Mouse (Mus musculus): ENCODE results near the gene Rpusd2. TPM values are rescaled to one million over a fixed set of nuclear protein-coding genes. Genes with fewer than 3 reads are reported as not detected.

Gene Rpusd2
- polyA plus RNA-seq (2015; fragmentation: Nextera tagmentation; extraction: Ambion mirVana), result 3.9 TPM in 2 replicates

DNA sequence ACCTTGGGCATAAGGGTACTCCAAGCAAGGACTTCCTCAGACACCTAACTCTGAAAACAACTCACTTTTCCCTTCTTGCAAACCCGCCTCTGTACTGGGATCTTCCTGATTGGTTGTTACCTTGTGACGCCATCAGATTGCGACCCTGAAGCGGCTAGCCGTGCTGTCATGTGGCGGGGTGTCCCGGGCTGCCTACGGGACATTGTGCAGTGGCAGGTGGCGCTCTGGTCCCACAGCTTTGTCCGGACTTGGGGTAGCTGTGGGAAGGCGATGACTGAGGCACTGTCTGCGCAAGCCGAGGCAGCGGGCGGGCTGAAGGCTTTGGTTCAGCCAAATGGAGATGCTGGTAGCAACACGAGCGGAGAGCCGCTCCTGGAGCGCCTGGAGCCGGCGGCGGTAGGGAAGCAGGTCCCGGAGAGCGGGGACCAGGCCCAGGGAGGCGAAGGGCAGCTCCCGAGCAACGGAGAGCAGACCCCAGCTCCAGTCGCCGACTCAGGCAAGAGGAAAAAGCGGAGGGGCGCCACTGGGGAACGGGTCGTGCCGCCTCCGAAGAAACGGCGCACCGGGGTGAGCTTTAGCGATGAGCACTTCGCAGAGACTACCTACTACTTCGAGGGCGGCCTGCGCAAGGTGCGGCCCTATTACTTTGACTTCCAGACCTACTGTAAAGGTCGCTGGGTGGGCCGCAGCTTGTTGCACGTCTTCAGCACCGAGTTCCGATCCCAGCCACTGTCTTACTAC is at the start of gene Rpusd2:
TSS of gene Rpusd2 (plus strand) at position 135 of the 741 bp plus-strand sequence.
- H3K9ac ChIP-seq (ENCODE audit: low read depth, low read length), result peak within 1 kb of the TSS; percentile 91
- peak within 1 kb of the TSS; percentile 97 for H3K4me3 ChIP-seq (ENCODE audit: low read length)
- under 1% methylated on average over 49 of the region's 49 CpGs for WGBS
- peak; percentile 95 for ATAC-seq
- H3K4me2 ChIP-seq (ENCODE audit: low read depth, low read length), result peak within 1 kb of the TSS; percentile 75
- H3K27ac ChIP-seq (ENCODE audit: low read length), result peak within 1 kb of the TSS; percentile 85
- no peaks in the 10 kb centered on the region for H3K9me3 ChIP-seq (ENCODE audit: control insufficient read depth, low read length)
- H3K36me3 ChIP-seq (ENCODE audit: control insufficient read depth, insufficient read depth, low read length), result no peaks in the 10 kb centered on the region
- no peaks in the 10 kb centered on the region for H3K27me3 ChIP-seq (replicated peaks; ENCODE audit: control insufficient read depth, insufficient read depth, low read length)
- peaks cover 8% of the 10 kb centered on the region for H3K4me1 ChIP-seq (ENCODE audit: control insufficient read depth, insufficient read depth, low read length)

DNA sequence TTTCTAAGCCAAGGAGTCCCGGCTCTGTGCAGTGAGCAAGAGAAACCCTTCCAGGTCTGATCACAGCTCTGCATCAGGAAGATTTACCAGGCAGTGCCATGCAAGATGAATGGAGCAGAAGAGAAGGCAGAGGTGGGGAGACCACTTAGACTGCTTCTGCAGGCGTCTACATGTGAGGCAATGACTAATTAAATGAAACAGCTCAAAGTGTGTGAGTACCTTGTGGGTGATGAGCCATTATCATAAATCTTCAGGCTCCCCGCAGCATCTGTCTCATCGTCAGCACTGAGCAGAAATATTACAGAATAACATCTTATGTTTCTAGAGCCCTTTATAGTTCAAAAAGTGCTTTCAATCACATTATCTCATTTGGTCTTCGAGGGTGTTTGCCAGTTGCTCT is 39.1 kb upstream of the Rpusd2 start:
- Histone ChIP-seq H3K9me3 (ENCODE audit: control insufficient read depth, low read length) (no peaks in the 10 kb centered on the region), H3K27me3 (replicated peaks; ENCODE audit: control insufficient read depth, insufficient read depth, low read length) (no peaks in the 10 kb centered on the region), H3K4me3 (ENCODE audit: low read length) (no peak overlapping the region), H3K27ac (ENCODE audit: low read length) (no peak overlapping the region), H3K9ac (ENCODE audit: low read depth, low read length) (no peak overlapping the region), H3K36me3 (ENCODE audit: control insufficient read depth, insufficient read depth, low read length) (no peaks in the 10 kb centered on the region), H3K4me2 (ENCODE audit: low read depth, low read length) (no peak overlapping the region), H3K4me1 (ENCODE audit: control insufficient read depth, insufficient read depth, low read length) (peaks cover 5% of the 10 kb centered on the region; the same call in 1 of the 2 replicates)
- no peak for ATAC-seq
- WGBS, result 58% methylated on average over 5 of the region's 5 CpGs

DNA sequence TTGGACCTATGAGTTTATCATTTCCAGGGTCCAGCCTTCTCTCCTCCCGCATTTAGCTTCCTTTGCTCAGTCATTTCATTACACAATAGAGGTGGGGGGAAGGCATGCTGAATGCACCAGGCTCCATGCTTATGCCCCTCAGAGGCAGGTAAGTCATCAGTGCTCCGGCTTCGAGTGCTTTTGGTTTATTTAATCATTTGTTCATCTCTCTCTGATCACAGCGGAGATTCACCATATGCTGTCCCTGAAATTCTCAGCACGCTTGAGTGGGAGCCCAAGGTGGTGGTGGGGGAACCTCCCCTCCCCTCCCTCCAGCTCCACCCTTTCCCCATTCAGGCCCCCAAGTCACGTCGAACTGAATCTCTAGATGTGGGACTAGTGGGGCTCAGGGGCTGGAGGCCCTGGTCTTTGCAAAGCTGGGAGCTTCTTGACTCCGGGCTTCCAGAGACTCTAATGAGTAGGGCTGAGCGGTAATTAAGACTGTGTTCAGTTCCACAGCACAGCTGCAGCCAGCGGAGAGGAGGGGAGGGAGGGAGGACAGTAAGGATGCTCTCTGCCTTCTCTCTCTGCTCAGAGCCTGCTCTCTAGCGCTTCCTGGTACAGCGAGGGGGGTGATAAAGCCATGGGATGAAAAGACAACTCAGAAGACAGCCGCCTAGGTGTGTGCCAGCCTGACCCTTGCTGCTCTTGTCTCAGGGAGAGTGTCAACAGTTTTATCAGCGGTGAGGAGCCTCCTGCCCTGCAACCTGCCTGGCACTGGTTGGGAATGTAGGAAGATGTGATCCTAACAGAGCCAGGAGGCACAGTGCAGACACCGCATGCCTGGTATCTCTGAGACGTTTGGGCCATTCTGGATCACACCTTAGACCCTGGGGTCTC is 38.4 kb upstream of the Rpusd2 start:
- ATAC-seq, result no peak

DNA sequence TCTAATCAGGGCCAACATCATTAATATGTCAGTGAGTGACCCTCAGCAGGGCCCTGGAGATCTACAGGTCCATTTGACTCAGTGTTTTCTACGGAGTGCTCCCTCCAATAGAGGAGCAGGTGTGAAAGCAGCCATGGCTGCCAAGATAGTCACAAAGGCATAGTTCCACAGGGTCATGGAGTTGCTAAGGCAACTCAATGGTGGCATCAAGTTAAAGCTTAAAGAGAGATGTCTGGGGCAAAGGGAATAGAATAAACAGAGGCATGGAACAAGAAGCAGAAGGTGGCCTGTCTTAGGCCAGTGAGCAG is 37.8 kb upstream of the Rpusd2 start:
- Histone ChIP-seq H3K9me3 (ENCODE audit: control insufficient read depth, low read length) (no peaks in the 10 kb centered on the region), H3K4me2 (ENCODE audit: low read depth, low read length) (no peak overlapping the region), H3K9ac (ENCODE audit: low read depth, low read length) (no peak overlapping the region), H3K4me1 (ENCODE audit: control insufficient read depth, insufficient read depth, low read length) (peaks cover 5% of the 10 kb centered on the region; the same call in 1 of the 2 replicates), H3K4me3 (ENCODE audit: low read length) (no peak overlapping the region), H3K27ac (ENCODE audit: low read length) (no peak overlapping the region), H3K27me3 (replicated peaks; ENCODE audit: control insufficient read depth, insufficient read depth, low read length) (no peaks in the 10 kb centered on the region), H3K36me3 (ENCODE audit: control insufficient read depth, insufficient read depth, low read length) (no peaks in the 10 kb centered on the region)
- WGBS, result 55% methylated on average over 1 of the region's 1 CpGs
- no peak for ATAC-seq

More for the DNA sequence above, 38.4 kb upstream of the Rpusd2 start:
- Histone ChIP-seq H3K27me3 (replicated peaks; ENCODE audit: control insufficient read depth, insufficient read depth, low read length) (no peaks in the 10 kb centered on the region), H3K4me1 (ENCODE audit: control insufficient read depth, insufficient read depth, low read length) (peaks cover 5% of the 10 kb centered on the region; the same call in 1 of the 2 replicates), H3K4me2 (ENCODE audit: low read depth, low read length) (no peak overlapping the region), H3K9ac (ENCODE audit: low read depth, low read length) (no peak overlapping the region), H3K36me3 (ENCODE audit: control insufficient read depth, insufficient read depth, low read length) (no peaks in the 10 kb centered on the region), H3K4me3 (ENCODE audit: low read length) (no peak overlapping the region), H3K9me3 (ENCODE audit: control insufficient read depth, low read length) (no peaks in the 10 kb centered on the region), H3K27ac (ENCODE audit: low read length) (no peak overlapping the region)
- WGBS, result 42% methylated on average over 16 of the region's 16 CpGs

DNA sequence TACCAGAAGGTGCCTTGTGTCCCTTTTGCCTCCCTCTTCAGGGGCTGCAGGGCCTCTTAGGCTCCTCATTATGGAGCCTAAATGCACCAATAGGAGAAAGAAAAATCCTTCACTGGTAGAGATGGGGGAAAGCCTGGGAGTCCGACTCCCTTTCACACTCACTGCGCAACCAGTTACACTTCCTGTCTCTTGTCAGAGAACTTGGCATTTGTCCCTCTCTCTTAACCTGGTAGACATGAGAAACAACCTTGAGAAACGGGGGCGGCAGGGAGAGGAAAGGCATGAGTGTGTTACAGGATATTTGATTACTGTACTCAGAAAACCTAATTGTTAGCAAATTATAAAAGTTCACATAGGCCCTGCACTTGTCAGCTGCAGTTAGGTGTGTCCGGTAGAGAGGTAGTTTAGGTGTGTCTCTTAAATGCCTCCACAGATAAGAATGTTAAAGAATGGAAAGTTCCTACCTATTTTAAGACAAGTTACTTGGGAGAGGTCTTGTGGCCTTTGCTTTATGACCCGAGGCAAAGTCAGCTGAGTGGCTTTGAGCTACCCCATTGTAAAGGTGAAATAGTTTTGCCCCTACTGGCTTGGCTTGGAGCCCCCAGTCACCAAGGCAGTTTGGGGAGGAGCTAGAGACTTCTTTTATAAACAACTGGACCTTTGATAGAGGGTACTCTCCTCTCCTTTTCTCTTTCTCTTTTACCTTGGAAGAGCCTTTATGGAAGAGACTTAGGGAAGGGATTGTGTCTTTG is 36.3 kb upstream of the Rpusd2 start:
- Histone ChIP-seq H3K4me1 (ENCODE audit: control insufficient read depth, insufficient read depth, low read length) (peaks cover 5% of the 10 kb centered on the region; the same call in 1 of the 2 replicates), H3K4me2 (ENCODE audit: low read depth, low read length) (no peak overlapping the region), H3K27ac (ENCODE audit: low read length) (no peak overlapping the region), H3K9ac (ENCODE audit: low read depth, low read length) (no peak overlapping the region), H3K27me3 (replicated peaks; ENCODE audit: control insufficient read depth, insufficient read depth, low read length) (no peaks in the 10 kb centered on the region), H3K4me3 (ENCODE audit: low read length) (no peak overlapping the region), H3K9me3 (ENCODE audit: control insufficient read depth, low read length) (no peaks in the 10 kb centered on the region), H3K36me3 (ENCODE audit: control insufficient read depth, insufficient read depth, low read length) (no peaks in the 10 kb centered on the region)
- WGBS, result 49% methylated on average over 6 of the region's 6 CpGs
- peak; percentile 40; the same call in 1 of the 2 replicates for ATAC-seq

DNA sequence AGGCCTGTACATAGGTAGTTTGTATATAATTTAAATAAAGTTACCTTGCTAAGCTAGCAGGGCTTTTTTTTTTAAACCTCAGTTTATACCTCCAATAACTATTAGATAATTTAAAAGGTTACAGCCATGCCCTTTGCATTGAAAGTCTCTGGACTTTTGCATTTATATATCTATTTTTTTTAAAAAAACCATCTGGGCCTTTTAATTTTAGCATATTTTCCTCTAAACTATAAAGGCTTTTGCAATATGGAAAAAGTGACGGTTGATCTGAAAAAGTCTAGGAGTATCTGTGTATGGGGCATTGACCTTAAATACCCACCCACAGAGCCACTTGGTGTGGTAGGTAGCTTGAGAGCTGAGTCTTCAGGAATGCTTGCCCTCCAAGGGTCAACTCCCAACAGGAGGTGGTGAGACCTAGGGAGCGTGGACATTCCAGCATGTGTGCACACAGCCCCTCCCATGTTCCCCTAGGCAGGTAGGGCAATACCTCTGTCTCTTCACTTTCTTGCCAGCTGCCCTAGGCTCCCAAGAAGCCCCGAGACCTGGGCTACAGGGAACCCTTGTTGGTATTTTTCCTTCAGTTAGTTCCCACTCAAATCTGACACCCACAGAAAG is 35.5 kb upstream of the Rpusd2 start:
- no peak overlapping the region for H3K9ac ChIP-seq (ENCODE audit: low read depth, low read length)

DNA sequence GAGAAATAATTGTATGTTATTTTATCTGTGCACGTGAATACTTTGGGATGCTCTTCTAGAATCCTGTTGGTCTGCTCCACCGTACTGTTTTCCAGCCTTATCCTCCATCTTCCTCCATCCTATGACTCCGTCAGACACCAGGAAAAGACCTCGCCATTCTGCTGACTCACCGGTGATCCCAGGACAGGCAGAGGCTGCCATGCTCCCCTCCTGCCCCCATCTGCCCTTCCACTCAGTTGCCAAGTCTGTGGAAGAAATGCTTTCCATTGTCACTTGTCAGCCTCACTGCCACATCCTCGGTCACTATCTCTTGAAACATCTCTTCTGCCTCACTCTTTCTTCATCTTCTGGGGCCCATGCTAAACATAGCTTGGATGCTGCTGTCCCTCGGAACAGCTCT is 27.7 kb upstream of the Rpusd2 start:
- Histone ChIP-seq H3K27ac (ENCODE audit: low read length) (no peak overlapping the region), H3K4me1 (ENCODE audit: control insufficient read depth, insufficient read depth, low read length) (no peaks in the 10 kb centered on the region), H3K4me3 (ENCODE audit: low read length) (no peak overlapping the region), H3K9me3 (ENCODE audit: control insufficient read depth, low read length) (no peaks in the 10 kb centered on the region), H3K4me2 (ENCODE audit: low read depth, low read length) (no peak overlapping the region), H3K27me3 (replicated peaks; ENCODE audit: control insufficient read depth, insufficient read depth, low read length) (no peaks in the 10 kb centered on the region), H3K9ac (ENCODE audit: low read depth, low read length) (no peak overlapping the region), H3K36me3 (ENCODE audit: control insufficient read depth, insufficient read depth, low read length) (no peaks in the 10 kb centered on the region)
- no peak for ATAC-seq
- 74% methylated on average over 7 of the region's 7 CpGs for WGBS

More for the DNA sequence above, 35.5 kb upstream of the Rpusd2 start:
- Histone ChIP-seq H3K9me3 (ENCODE audit: control insufficient read depth, low read length) (no peaks in the 10 kb centered on the region), H3K4me2 (ENCODE audit: low read depth, low read length) (no peak overlapping the region), H3K4me3 (ENCODE audit: low read length) (no peak overlapping the region), H3K27me3 (replicated peaks; ENCODE audit: control insufficient read depth, insufficient read depth, low read length) (no peaks in the 10 kb centered on the region), H3K36me3 (ENCODE audit: control insufficient read depth, insufficient read depth, low read length) (no peaks in the 10 kb centered on the region), H3K27ac (ENCODE audit: low read length) (no peak overlapping the region), H3K4me1 (ENCODE audit: control insufficient read depth, insufficient read depth, low read length) (peaks cover 5% of the 10 kb centered on the region; the same call in 1 of the 2 replicates)
- WGBS, result 62% methylated on average over 3 of the region's 3 CpGs
- ATAC-seq, result no peak

DNA sequence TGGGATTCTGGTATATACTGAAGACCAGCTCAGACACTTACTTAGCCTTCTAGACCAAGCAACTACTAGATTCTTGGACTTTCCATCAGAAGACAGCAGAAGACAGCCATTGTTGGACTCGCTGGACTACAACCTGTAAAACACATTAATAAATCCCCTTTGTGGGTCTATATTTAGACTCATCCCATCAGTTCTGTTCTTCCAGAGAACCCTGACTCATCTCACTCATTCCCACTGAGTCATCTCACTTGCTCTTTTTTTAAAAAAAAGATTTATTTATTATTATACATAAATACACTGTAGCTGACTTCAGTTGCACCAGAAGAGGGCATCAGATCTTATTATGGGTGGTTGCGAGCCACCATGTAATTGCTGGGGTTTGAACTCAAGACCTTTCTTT is 25.2 kb upstream of the Rpusd2 start:
- WGBS, result 93% methylated on average over 2 of the region's 2 CpGs
- no peak overlapping the region for H3K4me2 ChIP-seq (ENCODE audit: low read depth, low read length)

More for the DNA sequence above, 25.2 kb upstream of the Rpusd2 start:
- no peak overlapping the region for H3K9ac ChIP-seq (ENCODE audit: low read depth, low read length)
- H3K4me1 ChIP-seq (ENCODE audit: control insufficient read depth, insufficient read depth, low read length), result no peaks in the 10 kb centered on the region
- H3K27me3 ChIP-seq (replicated peaks; ENCODE audit: control insufficient read depth, insufficient read depth, low read length), result no peaks in the 10 kb centered on the region
- no peak overlapping the region for H3K27ac ChIP-seq (ENCODE audit: low read length)
- ATAC-seq, result no peak
- no peak overlapping the region for H3K4me3 ChIP-seq (ENCODE audit: low read length)
- no peaks in the 10 kb centered on the region for H3K9me3 ChIP-seq (ENCODE audit: control insufficient read depth, low read length)
- no peaks in the 10 kb centered on the region for H3K36me3 ChIP-seq (ENCODE audit: control insufficient read depth, insufficient read depth, low read length)
